Mouse (Mus musculus) neural tube, embryonic 13.5 days (tissue): ENCODE measurements around the gene Acadl. TPM values are rescaled to one million over a fixed set of nuclear protein-coding genes. Genes with fewer than 3 reads are reported as not detected.

Experiments used
- ATAC-seq: fragments of 200-750 bp; cut with Nextera tagmentation; 2 replicates; pipeline ENCODE4 v1.8.0; 2017; ENCODE audit warnings: low read depth, mild to moderate bottlenecking, moderate TSS enrichment, moderate library complexity
- H3K27ac ChIP-seq: fragments of 300-500 bp; sonication (generic); replicated peaks from 2 replicates; pipeline ENCODE4 v1.5.1; 2015; ENCODE audit warnings: moderate library complexity, mild to moderate bottlenecking, inconsistent platforms
- H3K27me3 ChIP-seq: fragments of 300-500 bp; sonication (generic); 2 replicates; pipeline ENCODE4 v1.6.1; 2015; ENCODE audit warnings: mild to moderate bottlenecking, inconsistent platforms
- H3K36me3 ChIP-seq: fragments of 300-500 bp; sonication (generic); 2 replicates; pipeline ENCODE4 v1.6.1; 2015; ENCODE audit warnings: mild to moderate bottlenecking, inconsistent platforms
- H3K4me1 ChIP-seq: fragments of 300-500 bp; sonication (generic); replicated peaks from 2 replicates; pipeline ENCODE4 v1.6.1; 2015; ENCODE audit warnings: inconsistent platforms
- H3K4me2 ChIP-seq: fragments of 300-500 bp; sonication (generic); 2 replicates; pipeline ENCODE4 v1.6.1; 2015; ENCODE audit warnings: inconsistent platforms, mild to moderate bottlenecking, moderate library complexity
- H3K4me3 ChIP-seq: fragments of 300-500 bp; sonication (generic); 2 replicates; pipeline ENCODE4 v1.5.1; 2015; ENCODE audit warnings: mild to moderate bottlenecking, inconsistent platforms
- H3K9ac ChIP-seq: fragments of 300-500 bp; sonication (generic); 2 replicates; pipeline ENCODE4 v1.6.1; 2015; ENCODE audit warnings: moderate library complexity, mild to moderate bottlenecking, inconsistent platforms
- H3K9me3 ChIP-seq: fragments of 300-500 bp; sonication (generic); 2 replicates; pipeline ENCODE4 v1.6.1; 2016; ENCODE audit warnings: inconsistent platforms
- WGBS: fragments of 180-500 bp; shearing (Covaris S2); methylation state at CpG from one replicate; pipeline ENCODE4 v1.1.7; 2015; 5-methylcytosine and 5-hydroxymethylcytosine counted together
- polyA plus RNA-seq: library from polyadenylated mRNA; unstranded; fragments of >200 nt; fragmentation: Nextera tagmentation; extraction: Ambion mirVana; gene quantifications from 2 replicates; pipeline ENCODE4 v1.2.1, GENCODE M21; 2015

Gene Acadl
- polyA plus RNA-seq, 1 experiment from 2014 or later: 68.8 TPM

DNA sequence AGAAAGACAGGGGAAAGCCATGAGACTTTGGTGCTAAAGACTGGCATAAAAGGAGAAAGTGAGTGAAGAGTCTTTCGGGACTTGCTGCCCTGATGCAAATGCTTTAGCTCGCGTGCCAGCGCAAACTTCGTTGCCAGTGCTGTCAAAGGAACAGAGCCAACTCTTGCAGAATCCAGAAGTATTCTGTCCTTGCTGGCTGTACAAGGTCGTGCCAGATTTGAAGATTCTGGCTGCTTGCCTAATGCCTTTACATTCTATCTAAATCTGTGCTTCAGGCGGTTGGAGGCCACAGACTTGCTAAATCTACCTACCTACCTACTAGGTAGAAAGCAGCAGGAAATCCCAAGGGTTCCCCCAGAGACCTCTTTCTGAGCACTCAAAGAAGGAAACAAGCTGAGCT, 8.5 kb upstream of the Acadl start:
- H3K4me2 ChIP-seq: no peak overlapping the region
- H3K27ac ChIP-seq: no peak overlapping the region
- no peaks in the 10 kb centered on the region for H3K9me3 ChIP-seq
- ATAC-seq: no peak
- 70% methylated on average over 7 of the region's 7 CpGs for WGBS
- H3K4me3 ChIP-seq: no peak overlapping the region
- H3K9ac ChIP-seq: no peak overlapping the region
- no peaks in the 10 kb centered on the region for H3K4me1 ChIP-seq
- no peaks in the 10 kb centered on the region for H3K36me3 ChIP-seq
- no peaks in the 10 kb centered on the region for H3K27me3 ChIP-seq

DNA sequence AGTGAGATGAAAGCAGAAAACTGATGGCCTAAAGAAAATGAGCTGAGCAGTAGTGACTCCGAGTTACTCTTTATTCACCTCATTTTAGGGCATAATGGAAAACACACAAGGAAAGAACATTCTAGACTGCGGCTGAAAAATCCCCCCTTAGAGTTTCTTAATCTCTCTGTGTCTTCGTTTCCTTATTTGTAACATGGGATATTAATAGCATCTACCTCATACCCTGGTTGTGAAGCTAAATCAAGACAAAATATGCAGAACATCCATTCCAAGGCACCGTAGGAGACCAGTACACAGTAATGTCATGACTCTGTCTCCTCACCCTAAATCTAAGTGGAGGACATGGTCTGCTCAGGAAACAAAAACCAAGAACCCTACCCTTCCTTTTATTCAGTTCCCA, 2.6 kb upstream of the Acadl start:
- Histone ChIP-seq H3K27me3 (no peaks in the 10 kb centered on the region), H3K36me3 (no peaks in the 10 kb centered on the region), H3K9me3 (0 out of 2 replicates have a peak, but pooled peaks cover under 1% of the 10 kb centered on the region), H3K9ac (no peak overlapping the region), H3K4me3 (no peak overlapping the region), H3K27ac (no peak overlapping the region), H3K4me1 (peaks cover 13% of the 10 kb centered on the region), H3K4me2 (no peak overlapping the region)
- ATAC-seq: no peak
- 83% methylated on average over 4 of the region's 4 CpGs for WGBS

DNA sequence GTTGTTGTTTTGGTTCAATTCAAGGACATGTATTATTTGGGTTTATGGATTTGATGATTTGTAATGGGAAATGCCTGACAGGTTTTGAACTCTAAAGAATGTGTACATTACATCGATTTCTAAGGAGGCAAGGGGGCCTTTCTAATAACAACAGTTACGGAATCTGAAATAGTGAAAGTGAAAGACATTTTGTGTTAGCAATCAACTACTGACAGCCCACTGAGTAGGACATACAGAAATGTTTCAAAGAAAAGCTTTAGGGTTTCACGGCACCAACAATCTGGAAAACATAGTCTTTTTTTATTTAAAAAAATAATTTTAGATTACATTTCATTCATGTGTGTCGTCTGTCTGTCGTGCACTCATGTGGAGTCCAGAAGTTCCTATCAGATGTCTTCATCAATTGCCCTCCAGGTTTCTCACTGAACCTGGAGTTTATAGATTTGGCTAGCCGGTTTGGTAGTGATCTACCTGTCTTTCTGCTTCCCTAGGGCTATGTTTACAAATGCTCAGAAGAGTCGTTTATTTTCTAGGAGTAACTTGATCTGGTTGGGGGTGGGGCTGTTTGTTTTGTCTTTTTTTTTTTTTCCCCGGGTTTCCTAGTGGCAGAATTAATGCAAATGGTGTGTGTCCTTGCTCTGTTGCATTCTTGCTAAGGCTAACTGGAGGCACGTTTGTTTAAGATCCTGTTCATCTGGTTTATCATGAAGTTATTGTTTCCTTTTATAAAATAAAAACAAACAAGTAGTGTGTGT, 841 bp upstream of the Acadl start:
- H3K4me3 ChIP-seq: peak overlapping the region; percentile 80
- 16% methylated on average over 9 of the region's 9 CpGs for WGBS
- no peak overlapping the region for H3K27ac ChIP-seq
- peaks cover 7% of the 10 kb centered on the region; the same call in 1 of the 2 replicates for H3K9me3 ChIP-seq
- no peak overlapping the region for H3K9ac ChIP-seq
- peak overlapping the region; percentile 86 for H3K4me2 ChIP-seq
- no peaks in the 10 kb centered on the region for H3K27me3 ChIP-seq
- no peaks in the 10 kb centered on the region for H3K36me3 ChIP-seq
- H3K4me1 ChIP-seq: peaks cover 13% of the 10 kb centered on the region
- no peak for ATAC-seq

DNA sequence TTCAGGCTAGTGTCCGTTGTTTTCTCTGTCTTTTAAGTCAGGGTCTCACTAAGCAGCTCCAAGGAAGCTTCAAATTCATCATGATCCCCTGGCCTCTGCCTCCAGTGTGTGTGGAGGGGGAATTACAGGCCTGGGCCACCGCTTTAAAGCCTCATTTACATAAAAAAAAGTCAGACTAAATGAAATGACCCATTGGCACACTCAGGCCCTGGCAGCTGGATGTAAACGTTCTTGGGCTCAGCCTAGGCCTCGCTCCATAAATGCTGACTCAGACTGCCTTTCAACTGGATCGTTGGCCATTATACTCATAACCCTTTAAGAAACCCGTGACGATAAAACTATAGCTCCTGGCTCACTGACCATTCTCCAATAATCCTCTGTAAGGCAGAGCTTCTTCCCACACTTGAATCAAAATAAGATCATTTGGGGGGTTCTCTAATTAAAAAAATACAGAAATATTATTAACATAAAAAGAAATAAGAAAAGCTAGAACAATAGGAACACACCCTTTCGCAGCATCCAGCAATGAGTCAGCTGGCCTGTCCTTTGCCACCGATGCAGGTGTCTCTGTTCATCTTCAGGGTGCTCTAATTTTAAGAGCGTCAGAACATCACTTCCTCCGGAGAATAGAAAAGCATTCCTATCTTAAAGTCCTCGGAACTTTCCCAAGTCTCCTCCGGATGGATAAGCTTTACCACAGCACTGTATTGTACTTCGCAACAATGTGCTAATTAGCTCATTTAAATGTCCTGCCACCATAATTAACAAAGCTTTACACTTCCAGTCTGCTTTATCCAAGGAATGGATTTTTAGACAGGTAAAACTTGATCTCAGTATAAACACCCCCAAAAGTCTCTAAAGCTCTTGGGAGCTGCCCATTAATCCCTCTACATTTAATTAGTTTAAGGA, 1.1 kb downstream of the Acadl start:
- Histone ChIP-seq H3K27ac (no peak overlapping the region), H3K27me3 (no peaks in the 10 kb centered on the region), H3K4me1 (peaks cover 13% of the 10 kb centered on the region), H3K36me3 (peaks cover 6% of the 10 kb centered on the region), H3K9me3 (peaks cover 7% of the 10 kb centered on the region; the same call in 1 of the 2 replicates), H3K4me2 (peak overlapping the region; percentile 86), H3K9ac (peak overlapping the region; percentile 86), H3K4me3 (peak overlapping the region; percentile 80)
- WGBS: 10% methylated on average over 14 of the region's 14 CpGs
- ATAC-seq: peak; percentile 38; the same call in 1 of the 2 replicates

DNA sequence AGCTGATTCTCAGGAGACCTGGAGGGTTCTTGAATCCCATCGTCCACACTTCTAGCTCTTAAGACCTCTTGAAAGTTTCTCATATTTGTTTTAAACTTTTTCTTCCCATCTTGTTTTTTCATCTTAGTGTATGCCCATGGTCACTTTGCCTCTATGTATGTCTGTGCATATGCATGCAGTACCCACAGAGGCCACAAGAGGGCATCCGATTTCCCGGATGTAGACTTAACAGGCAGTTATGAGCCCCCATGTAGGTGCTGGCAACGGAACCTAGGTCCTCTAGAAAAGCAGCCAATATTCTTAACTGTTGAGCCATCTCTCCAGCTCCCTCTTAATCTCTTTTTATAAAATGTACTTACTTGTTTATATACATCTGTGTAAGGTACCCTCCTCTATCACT, 15.6 kb downstream of the Acadl start:
- Histone ChIP-seq H3K27me3 (no peaks in the 10 kb centered on the region), H3K4me3 (no peak overlapping the region), H3K36me3 (peaks cover 32% of the 10 kb centered on the region), H3K27ac (no peak overlapping the region), H3K9ac (no peak overlapping the region), H3K4me1 (no peaks in the 10 kb centered on the region), H3K4me2 (no peak overlapping the region), H3K9me3 (no peaks in the 10 kb centered on the region)
- no peak for ATAC-seq
- 95% methylated on average over 4 of the region's 4 CpGs for WGBS

DNA sequence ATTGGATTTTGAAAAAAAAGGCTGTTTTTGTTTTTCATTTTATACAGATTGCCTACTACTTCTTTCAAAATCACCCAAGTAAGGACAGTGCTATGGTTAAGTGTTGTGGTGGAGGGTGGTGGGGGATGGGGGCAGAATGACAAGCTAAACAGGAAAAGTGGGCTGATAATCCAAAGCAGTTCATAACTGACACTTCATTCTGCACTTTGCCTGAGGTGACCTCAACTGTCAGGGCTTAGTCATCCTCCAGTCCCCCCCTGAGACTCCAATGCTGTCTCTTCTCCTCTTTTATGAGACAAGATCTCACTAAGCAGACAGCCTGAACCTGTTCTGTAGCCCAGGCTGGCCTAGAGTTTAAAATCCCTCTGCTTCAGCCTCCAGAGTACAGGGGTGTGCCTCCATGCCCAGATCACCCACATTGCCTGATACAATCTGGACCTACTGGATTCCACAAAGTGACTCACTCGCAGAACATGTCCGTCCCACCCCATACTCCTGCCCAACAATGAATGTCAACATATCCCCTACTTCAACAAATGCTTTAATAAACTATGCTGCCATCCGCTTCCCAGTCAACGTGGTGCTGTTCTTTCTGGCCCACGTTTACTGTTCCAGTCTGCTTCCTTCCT, 17.3 kb downstream of the Acadl start:
- H3K36me3 ChIP-seq: peaks cover 24% of the 10 kb centered on the region
- no peaks in the 10 kb centered on the region for H3K27me3 ChIP-seq
- no peaks in the 10 kb centered on the region for H3K4me1 ChIP-seq
- no peak overlapping the region for H3K27ac ChIP-seq
- 94% methylated on average over 5 of the region's 5 CpGs for WGBS
- H3K9me3 ChIP-seq: no peaks in the 10 kb centered on the region
- no peak overlapping the region for H3K4me2 ChIP-seq
- H3K9ac ChIP-seq: no peak overlapping the region
- ATAC-seq: no peak
- H3K4me3 ChIP-seq: no peak overlapping the region

DNA sequence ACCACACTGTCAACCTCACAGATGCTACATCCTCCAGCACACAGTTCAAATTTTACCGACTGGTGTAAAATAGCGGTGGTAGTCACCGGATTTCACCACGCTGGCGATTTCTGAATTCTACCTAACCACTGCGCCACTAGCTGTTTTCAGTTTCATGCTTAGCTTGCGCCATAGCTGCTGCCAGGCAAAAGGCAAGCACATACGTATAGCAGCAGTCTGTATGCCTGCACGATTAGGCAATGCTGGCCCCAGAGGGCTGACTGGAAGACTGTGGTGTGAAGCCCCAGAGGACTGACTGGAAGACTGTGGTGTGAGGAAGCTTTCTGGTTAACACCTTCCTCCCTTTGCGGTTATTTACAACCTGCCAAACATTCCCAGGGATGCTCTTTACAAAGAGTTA, 21.1 kb downstream of the Acadl start:
- no peaks in the 10 kb centered on the region for H3K9me3 ChIP-seq
- H3K9ac ChIP-seq: no peak overlapping the region
- no peak for ATAC-seq
- H3K4me2 ChIP-seq: no peak overlapping the region
- no peak overlapping the region for H3K4me3 ChIP-seq
- H3K27ac ChIP-seq: no peak overlapping the region
- H3K27me3 ChIP-seq: no peaks in the 10 kb centered on the region
- H3K4me1 ChIP-seq: no peaks in the 10 kb centered on the region
- whole genome bisulfite sequencing: 71% methylated on average over 10 of the region's 10 CpGs
- 0 out of 2 replicates have a peak, but pooled peaks cover 9% of the 10 kb centered on the region for H3K36me3 ChIP-seq

DNA sequence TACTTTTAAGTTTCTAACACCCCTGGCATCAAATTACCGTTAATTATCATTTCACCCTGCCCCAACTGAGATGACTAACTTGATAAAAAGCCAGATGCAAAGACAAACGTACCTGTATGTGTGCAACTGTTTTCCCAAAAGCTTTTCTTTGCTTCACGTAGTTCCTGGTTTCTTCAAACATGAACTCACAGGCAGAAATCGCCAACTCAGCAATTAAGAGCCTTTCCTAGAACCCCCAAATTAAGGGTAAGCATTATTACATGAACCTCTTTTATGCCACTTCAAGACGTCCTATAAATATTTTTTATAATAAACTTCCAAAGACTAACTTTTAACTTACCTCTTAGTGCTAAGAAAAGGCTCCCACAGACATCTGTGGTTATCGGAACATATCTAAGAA, 21.6 kb downstream of the Acadl start:
- no peak for ATAC-seq
- no peak overlapping the region for H3K4me3 ChIP-seq
- no peaks in the 10 kb centered on the region for H3K9me3 ChIP-seq
- no peak overlapping the region for H3K27ac ChIP-seq
- H3K4me2 ChIP-seq: no peak overlapping the region
- no peaks in the 10 kb centered on the region for H3K27me3 ChIP-seq
- WGBS: 89% methylated on average over 6 of the region's 6 CpGs
- 0 out of 2 replicates have a peak, but pooled peaks cover 9% of the 10 kb centered on the region for H3K36me3 ChIP-seq
- H3K4me1 ChIP-seq: no peaks in the 10 kb centered on the region
- no peak overlapping the region for H3K9ac ChIP-seq

DNA sequence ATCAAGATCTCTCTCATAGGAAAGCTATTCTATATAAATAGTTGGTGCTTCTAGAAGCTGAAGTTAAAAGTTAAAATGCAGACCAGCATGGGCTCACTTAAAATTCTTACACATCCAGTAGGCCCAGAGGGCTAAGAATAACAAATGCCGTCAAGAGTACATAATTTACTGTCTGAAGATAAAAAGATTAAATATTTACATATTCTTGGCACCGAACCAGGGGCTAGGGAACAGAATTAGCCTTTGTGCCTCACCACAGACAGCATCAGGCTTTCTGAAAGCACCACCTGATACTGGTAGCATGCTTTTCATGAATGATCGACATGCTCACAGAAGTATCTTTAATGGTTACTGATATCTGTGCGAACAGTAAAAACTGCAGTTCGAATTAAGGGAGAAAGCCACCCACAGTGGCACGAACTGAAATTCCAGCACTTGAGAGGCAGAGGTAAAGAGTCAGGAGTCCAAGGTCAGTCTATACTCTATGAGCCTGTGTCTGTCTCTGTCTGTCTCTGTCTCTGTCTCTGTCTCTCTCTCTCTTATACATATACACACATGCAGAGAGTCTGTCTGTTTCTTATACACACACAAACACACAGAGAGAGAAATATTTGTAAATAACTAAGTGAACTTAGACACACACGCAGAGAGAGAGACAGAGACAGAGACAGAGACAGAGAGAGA, 23.2 kb downstream of the Acadl start:
- Histone ChIP-seq H3K4me3 (no peak overlapping the region), H3K9me3 (no peaks in the 10 kb centered on the region), H3K36me3 (0 out of 2 replicates have a peak, but pooled peaks cover 6% of the 10 kb centered on the region), H3K9ac (no peak overlapping the region), H3K4me2 (no peak overlapping the region), H3K27me3 (no peaks in the 10 kb centered on the region), H3K27ac (no peak overlapping the region), H3K4me1 (no peaks in the 10 kb centered on the region)
- no peak for ATAC-seq
- WGBS: 65% methylated on average over 7 of the region's 7 CpGs

DNA sequence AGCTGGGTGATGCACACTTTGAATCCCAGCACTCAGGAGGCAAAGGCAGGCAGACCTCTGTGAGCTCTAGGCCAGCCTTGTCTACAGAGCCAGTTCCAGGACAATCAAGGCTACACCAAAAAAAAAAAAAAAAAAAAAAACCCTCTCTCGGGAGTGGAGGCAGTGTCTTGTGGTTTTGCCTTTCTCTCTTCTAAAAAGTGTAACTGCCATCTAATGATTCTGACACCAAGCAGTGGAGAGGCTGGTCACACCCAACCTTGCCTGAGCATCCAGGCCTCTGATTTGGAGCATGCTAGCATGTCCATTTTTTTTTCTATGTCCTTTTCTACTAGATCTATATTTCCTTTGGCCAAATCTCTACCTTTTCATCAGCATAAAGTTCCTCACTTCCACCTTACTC, 23.9 kb downstream of the Acadl start:
- H3K27me3 ChIP-seq: no peaks in the 10 kb centered on the region
- no peak overlapping the region for H3K4me2 ChIP-seq
- H3K27ac ChIP-seq: no peak overlapping the region
- H3K4me1 ChIP-seq: no peaks in the 10 kb centered on the region
- no peaks in the 10 kb centered on the region for H3K9me3 ChIP-seq
- 0 out of 2 replicates have a peak, but pooled peaks cover 5% of the 10 kb centered on the region for H3K36me3 ChIP-seq
- ATAC-seq: no peak
- 79% methylated on average over 1 of the region's 1 CpGs for WGBS
- H3K9ac ChIP-seq: no peak overlapping the region
- H3K4me3 ChIP-seq: no peak overlapping the region

DNA sequence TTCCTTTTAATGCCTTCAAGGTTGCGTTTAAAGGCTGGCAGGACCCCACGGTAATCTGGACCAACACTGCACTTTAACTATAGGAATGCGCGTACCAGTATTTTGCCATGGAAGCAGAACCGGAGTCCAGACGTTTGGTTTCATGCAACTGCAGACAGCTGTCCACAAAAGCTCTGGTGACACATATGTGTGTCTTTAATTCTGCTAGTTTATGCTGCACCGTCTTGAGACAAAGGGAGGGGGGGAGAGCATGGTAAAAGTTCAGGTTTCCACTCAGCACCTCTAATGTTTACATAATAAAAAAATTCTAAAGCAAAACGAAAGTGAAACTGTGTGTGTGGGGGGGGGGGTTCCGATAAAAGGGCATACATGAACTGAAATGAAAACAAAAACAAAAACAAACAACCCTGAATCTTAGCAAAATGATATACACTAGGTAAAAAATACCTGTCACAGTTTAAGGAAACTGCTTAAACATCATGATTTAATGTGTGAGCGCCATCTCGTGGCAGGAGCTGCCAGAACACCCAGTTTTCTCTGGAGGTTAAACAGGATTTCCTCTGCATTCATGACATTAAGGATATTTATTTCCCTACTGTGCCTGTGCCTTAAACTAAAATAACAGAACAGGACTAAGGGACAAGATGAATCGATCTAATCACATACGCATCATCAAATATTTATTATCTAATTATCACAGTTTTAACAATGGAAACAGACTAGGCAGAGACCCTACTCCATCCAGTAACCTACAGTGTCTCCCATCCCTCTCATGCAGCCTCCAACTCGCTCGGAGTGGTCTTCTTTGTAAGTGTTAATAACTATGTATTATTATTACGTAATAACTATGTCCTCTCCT, 24.7 kb downstream of the Acadl start:
- Histone ChIP-seq H3K4me2 (no peak overlapping the region), H3K9me3 (no peaks in the 10 kb centered on the region), H3K4me1 (no peaks in the 10 kb centered on the region), H3K27ac (no peak overlapping the region), H3K4me3 (no peak overlapping the region), H3K36me3 (0 out of 2 replicates have a peak, but pooled peaks cover 5% of the 10 kb centered on the region), H3K9ac (no peak overlapping the region), H3K27me3 (no peaks in the 10 kb centered on the region)
- WGBS: 60% methylated on average over 16 of the region's 16 CpGs
- peak; percentile 59; the same call in 1 of the 2 replicates for ATAC-seq
